Mouse (Mus musculus) frontal cortex, postnatal 14 days (tissue): Measurements from ENCODE around the gene Ticam1.

Experiments used
- DNase-seq, 2 experiments: peaks; one replicate each; pipeline ENCODE4 v3.0.0; 2022; ENCODE audit warnings: low spot score in 2 of 2

The Ticam1 gene

DNA sequence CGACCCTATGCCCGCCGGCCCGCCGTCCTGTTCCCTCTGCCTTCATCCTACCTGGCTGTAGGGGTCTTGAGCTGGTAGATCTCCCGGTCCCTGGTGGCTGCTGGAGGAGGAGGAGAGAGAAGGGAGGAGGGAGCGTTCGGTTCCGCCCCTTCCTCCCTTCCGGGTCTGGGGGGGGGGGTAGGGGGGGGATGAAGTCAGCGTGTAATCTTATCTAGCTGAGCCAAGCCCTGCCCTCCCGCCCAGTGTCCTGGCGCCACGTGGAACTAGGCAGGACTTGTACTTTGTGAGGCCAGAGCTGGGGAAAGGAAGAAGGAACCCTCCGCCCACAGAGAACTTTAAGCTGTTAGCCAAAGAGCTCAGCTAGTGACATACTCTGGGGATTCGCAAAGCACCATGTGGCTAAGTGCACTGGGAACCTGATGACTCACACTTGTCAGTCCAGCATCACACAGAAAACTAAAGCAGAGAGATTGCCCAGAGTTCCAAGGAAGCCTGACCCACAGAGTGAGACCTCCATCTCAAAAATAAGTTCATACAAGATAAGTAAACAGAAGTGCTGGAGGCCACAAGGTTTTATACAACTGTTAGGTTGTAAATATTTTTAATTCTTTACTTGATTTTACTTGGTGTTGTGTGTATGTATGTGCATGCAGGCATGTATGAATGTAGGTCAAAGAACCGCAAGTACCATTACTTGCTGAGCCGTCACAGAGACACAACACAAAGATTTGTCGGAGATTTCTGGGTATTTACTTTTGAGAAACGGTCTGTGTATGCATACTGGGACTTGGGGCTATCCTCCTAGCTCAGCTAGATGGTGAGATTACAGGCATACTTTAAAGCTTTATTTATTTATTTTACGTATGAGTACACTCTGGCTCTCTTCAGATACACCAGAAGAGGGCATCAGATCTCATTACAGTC is at the start of gene Ticam1:
Gene Ticam1, minus strand, starts transcription at position 144 of the 924 bp plus-strand sequence.
- peak; percentile 64 to 72 for DNase-seq

DNA sequence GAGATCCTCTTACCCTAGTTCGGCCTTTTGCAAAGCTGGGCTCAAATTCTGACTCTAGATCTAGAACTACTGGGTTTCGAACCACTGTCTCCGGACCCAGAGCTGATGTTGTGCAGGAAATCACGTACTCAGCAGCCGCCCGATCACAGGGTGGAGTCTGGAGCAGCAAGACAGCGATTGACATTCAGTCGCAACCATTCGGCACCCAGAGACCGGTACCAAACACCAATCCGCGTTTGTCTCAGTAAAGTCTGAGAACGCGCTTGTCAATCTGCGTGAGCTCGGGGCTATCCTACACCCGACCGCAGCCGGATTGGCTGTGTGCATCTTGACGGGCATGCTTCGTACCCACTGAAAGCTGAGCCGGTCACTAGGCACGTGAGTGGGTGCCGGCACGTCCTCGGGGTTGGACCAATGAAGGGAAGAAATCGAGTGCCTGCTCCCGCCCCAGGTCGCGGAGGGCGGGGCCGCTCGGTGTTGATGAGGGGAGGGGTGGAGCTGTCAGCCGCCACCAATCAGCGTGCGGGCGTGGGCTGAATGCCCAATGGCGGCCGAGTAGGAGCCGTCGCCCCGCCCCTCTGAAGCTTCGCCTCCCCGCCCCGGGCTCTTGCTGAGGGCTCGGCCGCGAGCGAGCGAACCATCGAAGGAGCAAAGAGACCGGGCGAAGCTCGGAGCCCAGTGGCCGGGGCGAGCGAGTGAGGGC is 49.0 kb upstream of the Ticam1 start, which contains the start of gene Kdm4b:
Gene Kdm4b, plus strand, starts transcription at position 613 of the 703 bp plus-strand sequence.
- peak; percentile 98 to 100 for DNase-seq

DNA sequence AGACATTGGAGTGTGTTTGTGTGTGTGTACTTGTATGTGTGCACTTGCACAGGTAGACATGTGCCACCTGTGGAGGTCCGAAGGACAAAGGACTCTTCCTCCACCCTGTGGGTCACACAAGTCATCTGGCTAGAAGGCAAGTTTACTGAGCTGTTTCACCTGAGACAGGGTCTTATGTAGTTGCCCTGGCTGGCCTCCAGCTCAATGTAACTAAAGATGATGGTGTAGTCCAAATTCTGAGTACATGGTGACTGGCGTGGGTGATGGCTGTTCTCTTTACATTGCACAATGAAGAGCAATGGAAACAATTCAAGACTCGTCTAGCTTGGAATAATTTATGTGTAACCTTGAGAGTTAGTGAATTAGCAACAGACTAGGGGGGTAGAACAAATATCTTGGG is 47.8 kb upstream of the Ticam1 start:
- no peak for DNase-seq

DNA sequence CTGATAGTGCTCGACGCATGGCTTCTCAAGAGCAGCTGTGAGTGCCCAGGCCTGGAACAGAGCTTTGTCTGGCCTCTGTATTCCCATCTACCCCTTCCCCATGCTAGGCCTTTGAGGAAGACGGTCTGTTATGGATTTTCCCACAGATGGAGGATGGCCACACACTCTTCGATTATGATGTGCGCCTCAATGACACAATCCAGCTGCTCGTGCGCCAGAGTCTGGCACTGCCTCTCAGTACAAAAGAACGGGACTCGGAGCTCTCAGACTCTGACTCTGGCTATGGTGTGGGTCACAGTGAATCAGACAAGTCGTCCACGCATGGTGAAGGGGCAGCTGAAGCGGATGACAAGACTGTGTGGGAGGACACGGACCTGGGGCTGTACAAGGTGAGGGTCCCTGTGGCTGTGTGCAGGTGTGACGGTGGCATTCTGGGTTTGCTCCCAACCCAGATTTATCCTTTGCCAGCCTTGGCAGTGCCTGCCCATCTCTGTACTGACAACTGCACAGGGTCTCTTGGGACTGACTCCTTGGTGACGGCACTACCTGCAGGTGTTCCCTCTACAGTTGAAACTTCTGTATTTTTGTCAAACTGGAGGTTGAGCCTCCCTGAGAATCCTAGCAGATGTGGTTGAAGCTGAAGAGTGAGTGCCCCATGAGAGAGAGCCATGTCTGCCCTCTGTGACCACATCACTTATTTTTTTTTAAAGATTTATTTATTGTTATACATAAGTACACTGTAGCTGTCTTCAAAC is 32.8 kb upstream of the Ticam1 start:
- no peak for DNase-seq

DNA sequence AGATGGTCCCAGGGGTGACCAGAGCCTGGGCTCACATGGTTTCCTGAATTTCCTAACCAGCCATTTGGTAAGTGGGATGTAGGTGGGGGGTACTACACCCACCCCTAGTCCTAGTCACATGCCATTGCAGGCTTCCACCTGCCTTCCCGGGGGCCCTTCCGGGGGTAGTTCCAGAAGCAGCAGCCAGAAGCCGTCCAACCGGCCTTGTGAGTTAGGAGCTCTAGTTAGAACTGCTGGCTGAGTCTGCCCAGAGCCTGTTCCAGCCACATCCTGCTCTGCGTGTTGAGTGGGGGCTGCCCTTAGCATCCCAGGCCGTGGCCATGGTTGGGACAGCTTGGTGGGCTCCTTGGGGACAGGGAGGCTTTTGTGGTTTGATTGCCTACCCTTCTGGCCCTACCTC is 31.5 kb upstream of the Ticam1 start:
- DNase-seq = no peak

DNA sequence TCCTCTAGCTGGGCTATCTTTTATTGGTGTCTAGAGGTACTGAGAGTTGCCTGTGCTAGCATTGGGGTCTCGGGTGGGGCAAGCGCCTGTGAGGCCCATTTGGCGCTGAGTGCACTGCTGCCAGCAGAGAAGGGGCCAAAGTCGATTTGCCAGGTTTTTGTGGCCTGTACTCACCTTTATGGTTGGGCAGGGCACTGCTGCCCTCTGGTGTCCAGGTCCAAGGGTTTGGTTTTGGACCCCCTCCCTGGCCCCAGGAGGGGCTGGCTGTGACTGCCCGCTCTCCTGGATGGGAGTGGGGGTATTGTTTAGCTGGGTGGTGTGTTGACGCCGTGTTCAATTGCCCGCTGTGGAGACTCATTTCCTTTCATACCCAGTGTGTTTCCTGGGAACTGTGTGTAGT is 29.2 kb upstream of the Ticam1 start:
- no peak for DNase-seq

DNA sequence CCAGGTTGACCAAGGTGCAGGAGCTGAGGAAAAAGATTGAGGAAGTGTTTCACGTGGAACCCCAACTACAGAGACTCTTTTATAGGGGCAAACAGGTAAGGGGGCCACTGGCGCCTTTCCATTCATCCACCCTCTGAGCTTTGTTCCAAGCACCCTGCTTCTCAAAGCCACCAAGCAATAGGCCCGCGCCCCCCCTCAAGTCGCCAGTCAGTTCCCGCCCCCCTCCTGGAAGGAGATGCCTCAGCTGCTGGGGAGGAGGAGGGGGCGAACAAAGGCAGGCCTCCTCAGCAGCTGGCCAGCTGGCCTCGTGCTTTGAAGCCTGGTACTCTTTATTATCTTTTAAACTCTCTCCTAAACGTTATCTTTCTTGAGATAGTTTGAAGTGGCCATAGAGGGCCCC is 28.6 kb upstream of the Ticam1 start:
- DNase-seq = no peak

DNA sequence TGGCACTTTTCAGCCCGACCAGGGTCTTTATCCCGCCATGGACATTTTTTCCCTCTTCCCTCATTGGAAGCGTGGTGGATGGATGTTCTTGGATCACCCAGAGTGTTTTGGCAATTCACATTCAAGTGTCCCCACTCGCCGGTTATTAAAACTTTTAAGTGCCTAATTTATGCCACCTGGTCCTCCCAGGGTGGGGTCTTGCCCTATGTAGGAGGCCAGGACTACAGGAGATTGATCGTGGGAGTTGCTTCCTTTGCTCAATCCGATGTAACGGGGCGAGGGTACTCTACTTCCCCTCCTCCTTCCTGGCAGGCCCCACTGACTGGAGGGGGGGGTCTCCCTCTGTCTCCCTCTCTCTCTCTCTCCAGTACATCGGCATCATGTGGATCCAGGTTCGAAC is 28.1 kb upstream of the Ticam1 start:
- no peak for DNase-seq

DNA sequence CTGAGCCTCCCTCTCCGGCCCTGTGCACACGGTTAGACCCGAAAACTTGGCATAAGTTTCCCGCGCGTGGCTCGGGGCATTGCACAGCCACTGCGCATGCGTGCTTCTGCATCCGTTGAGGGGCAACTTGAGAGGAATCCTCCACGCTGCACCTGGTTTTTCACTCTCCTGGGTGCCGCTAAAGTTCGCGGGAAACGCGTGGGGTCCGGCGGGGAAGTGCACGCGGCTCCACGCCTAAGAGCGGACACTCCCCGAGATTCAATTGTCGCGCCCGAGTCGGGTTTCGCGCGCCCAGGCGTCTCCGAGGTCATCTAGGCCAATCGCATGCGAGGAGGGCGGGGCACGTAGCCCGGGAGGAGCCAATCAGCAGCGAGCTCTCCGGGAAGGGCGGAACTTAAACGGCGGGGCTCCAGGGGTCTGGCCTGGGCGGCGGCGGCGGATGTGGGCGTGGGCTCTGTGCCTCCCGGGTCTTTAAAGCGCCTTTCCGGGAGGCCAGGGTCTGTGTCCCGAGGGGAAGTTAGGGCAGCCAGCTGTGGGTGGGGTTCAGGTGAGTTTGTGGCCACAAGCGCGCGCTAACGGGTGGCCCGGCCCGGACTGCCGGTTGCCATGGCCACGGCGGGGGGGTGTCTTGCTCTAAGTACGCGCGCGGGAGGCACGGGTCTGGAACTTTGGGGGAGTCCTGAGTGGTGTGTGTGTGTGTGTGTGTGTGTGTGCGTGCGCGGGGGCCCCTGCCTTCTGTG is 27.4 kb upstream of the Ticam1 start:
- DNase-seq = peak; percentile 84 to 90

DNA sequence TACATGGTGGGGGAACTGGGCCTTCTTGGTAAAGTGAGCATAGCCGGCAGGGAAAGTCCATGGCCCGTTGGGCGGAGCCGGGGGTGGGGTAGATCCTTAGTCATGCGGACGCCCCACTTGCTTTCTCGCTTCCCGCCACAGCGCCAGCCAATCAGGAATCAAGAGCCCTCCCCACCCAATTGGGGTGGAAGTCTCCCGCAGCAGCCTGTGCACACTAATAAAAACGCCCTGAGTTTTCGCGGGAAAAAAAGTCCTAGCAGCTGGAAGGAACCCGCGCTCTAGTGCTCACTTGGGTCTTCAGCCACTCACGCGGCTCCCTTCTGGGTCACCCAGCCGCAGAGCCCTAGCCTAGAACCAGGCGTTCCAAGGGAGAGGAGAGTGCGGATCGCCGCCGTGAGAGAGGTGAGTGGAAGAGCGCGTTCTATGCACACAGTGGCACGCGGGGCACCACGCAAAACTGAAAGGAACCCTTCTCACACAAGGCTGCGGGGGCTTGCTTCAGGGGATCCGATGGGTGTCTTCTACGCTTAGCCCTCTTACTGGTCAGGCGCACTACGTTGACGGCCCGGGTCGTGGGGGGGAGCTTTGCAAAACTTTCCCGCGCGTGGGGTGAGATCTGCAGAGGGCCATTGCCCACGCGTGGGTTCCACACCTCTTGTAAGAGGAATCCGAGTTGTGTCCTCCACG is 26.7 kb upstream of the Ticam1 start, which contains the start of gene Uhrf1:
Gene Uhrf1, plus strand, starts transcription at position 162 of the 687 bp plus-strand sequence.
- no peak for DNase-seq

DNA sequence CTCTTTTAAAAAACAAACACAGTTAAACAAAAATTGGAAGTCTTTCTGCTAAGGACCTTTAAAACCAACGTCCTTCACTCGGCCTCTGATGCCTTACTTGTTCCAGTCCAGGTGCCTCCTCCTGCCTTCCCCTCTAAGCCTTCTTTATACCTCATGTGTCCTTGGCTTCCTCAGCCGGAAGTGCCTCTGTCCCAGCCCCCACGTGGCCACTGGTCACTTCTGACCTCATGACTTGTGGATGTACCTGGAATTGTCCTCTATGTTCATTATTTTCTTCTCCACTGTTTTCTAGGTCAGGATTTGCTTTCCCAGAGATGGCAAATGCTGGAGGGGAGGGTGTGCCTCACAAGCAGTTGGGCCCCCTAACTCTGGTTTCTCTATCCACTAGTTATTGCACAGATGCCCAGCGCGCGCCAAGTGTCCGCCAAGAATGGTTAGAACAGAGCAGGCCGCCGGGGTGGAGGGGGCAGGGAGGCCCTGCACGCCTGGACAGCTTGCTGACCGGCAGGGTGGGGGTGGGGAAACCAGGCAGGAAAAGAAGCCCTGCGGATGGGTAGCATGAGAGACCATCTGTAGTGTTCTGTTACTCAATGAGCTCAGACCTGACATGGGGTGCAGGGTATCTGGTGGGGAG is 25.9 kb upstream of the Ticam1 start:
- no peak for DNase-seq

DNA sequence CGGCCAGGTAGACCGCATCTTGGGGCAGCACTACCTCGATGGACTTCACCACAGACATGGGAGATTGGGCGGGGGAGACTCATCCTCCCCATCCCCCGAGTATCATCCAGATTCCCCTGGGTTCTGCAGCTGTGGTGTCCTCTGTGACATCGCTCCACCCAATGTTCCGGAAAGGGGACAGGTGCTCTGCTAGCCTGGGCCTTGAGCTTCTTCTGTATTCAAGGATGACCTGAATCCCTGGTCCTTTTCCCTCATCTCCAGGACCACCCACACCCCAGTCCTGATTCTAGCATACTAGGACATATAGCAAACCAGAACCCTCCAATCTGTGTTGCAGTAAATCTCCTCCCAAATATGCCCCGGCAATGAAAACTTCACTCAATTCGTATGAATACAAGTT is 23.6 kb upstream of the Ticam1 start, which contains the start of gene Arrdc5:
Gene Arrdc5, minus strand, starts transcription at position 101 of the 400 bp plus-strand sequence.
- no peak for DNase-seq

DNA sequence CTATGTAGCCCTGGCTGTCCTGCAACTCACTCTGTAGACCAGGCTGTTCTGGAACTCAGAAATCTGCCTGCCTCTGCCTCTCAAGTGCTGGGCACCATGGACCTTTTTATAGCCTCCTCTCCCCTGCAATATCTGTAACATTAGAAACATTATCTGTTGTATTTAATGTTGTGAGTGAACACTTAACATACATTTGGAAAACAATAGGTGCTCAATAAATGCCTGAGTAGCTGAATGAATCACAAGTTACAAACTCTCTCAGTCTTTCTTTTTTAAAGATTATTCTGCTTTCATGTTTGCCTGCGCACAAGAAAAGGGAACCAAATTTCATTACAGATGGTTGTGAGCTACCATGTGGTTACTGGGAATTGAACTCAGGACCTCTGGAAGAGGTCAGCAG is 21.7 kb upstream of the Ticam1 start:
- no peak for DNase-seq

DNA sequence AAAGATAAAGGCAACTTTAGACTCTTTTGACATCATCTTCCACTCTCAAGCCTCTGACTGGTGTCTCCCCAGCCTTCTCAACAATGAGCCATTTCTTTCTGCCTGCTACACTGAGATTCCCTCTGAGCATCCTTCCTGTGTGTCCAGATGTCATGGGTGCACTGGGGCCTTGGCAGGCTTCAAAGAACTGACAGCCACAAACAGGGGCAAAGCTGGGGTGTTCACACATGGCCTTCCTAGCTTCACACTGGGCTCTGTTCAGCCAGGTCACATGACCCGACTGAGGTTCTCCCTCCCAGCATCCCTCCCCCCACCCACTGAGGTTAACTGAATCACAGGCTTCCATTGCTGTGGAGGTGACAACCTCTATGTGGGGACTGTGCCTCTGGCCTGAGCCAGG is 19.6 kb upstream of the Ticam1 start:
- no peak for DNase-seq

DNA sequence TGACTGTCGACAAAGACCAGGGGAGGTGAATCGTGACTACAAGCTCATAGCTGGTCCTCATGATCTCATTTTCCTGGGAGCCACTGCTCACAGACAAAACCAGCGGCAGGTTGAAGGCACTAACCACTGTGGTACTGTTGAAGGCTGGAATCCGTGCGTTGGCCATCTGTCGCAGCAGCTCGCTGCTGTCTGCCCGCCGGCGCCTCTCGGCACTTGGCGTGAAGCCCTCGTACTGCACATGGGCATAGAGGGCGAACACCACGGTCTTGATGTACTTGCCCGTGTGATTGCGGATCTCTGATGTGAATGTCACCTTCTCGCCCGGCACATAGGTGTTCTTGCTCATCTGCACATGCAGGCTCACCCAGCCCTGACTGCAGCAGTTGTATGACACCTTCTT is 17.7 kb upstream of the Ticam1 start:
- DNase-seq = no peak

DNA sequence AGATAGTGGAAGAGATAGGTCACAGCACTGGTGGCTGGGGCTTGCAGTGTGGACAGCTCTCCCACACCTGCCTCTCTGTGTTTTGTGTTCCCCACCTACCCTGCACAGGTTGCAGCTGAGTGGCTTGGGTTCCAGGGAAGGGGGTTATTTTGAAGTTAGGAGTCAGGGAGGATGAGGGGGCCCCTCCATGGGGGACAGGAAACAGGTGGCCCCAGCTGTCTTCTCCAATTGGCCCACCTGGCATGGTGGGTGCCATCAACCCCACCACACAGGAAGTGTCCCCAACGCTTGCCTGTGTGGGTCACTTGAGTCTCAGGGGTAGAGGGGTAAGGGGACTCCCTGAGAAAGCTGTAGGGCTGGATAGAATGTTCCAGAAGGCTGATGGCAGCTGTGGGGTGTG is 16.7 kb upstream of the Ticam1 start:
- no peak for DNase-seq

DNA sequence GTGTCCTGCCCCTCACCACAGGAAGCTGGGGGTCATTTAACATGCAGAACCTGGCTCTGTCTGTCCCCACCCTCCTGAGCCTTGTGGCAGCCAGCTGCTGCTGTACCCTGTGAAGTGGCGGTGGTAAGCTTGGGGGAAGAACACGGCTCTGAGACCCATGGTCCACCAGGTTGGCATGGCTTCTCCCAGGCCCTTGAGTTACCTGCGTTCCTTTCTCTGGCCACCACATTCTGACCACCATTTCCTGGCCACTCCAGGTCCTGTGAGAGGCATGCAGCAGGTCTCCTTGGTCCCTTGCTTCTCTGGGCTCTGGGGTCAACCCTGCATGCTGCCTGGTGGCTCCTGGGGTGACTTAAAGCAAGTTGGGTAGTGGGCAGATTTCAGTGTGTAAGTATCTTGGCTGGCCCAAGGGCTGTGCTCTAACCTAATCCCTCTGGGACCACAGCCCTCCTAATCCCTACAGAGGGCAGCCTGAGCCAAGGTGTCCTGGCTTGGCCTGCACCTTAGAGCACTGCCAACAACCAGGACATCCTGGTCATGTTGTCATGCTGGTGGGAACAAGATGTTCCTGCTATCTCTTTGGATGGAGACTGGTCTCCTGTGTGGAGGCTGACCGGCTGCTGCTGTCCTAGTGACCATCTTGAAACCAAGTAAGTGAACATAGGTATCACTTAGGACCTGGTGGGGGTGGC is 16.1 kb upstream of the Ticam1 start, which contains the start of gene Plin3:
Gene Plin3, minus strand, starts transcription at position 343 of the 692 bp plus-strand sequence.
- no peak for DNase-seq

DNA sequence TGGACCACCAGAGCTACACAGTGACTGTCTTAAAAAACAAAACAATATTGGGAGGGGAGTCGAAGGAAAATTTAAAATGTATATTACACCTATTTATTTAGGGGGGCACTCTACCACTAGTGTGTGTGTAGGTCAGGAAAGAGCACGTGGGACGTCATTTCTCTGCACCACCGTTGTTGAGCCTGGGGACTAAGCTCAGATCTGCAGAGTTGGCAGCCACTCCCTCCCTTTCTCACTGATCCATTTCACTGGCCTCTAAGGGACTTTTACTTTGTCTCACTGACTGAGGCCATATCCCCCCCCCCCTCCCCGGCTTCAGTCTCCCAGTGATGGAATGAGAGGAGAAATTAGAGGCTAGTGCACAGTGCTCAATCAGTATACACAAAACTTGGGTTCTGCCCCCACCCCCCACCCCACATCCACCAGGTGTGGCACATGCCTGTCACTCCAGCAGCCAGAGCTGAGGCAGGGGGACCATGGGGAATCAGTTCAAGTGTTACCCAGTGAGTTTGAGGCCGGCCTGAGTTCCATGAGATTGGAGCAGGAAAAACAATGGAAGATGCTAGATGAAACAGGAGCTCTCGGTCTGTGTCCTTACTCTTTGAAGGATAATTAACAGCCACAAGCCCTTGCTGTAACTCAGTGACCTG is 15.4 kb upstream of the Ticam1 start:
- no peak for DNase-seq

DNA sequence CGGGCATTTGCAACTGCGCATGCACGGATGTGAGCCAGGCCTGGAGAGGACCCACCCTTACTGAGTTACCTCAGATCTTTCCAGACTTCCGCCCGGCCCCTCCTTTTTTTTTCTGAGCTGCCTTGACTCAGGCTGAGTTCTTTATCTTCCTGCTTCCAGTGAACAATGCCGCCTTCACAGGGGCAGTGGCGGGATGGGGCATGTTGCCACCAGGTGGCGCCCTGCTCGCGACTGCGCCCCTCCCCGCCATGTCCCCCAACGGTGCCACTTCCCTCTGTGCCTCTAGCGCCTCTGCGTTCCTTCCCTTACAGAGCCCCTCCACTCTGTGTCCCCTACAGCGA is 14.6 kb upstream of the Ticam1 start:
- DNase-seq = peak; percentile 61 to 72
